Mouse (Mus musculus) lung, postnatal 36 days (tissue): ENCODE data around the gene AF067061.
"Not testable (repeated sequence)": the region's sequence is repeated elsewhere in the genome, so short reads cannot be mapped to it uniquely, and the experiment has no call there.

ENCODE experiments used
- DNase-seq: peaks from one replicate; pipeline ENCODE4 v3.0.0; 2022; ENCODE audit warnings: mixed read lengths

Gene AF067061

DNA sequence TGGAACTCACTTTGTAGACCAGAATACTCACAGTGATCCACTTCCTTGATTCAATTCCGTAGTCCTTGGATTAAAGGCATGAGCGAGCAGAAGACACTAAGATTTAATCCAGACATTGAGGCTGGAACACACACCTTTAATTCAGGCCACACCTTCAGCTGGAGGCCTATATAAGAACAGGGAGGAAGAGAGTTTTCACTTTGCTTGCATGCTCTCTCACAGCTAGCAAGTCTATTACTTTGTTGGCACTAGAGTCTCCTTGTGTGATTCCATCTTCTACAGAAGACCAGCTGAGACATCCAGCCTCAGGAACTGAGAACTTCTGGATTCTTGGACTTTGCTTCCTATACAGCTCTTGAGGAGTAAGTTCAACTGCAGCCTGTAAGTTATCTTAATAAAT lies at the start of gene AF067061:
AF067061 (plus strand) TSS at position 245 of the 400 bp plus-strand sequence.
- not testable (repeated sequence) for DNase-seq

DNA sequence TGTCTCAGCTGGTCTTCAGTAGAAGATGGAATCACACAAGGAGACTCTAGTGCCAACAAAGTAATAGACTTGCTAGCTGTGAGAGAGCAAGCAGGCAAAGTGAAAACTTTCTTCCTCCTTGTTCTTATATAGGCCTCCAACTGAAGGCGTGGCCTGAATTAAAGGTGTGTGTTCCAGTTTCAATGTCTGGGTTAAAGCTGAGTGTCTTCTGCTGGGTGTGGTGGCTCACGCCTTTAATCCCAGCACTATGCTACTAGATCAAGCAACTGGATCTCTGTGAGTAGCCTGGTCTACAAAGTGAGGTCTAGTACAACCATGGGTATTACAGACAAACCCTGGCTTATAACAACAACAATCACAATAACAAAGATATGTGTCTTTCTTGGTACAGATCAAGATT lies 47.1 kb upstream of the AF067061 start, which contains the start of gene Gm21762:
Gm21762 (minus strand) TSS at position 101 of the 400 bp plus-strand sequence.
- DNase-seq: not testable (repeated sequence)

DNA sequence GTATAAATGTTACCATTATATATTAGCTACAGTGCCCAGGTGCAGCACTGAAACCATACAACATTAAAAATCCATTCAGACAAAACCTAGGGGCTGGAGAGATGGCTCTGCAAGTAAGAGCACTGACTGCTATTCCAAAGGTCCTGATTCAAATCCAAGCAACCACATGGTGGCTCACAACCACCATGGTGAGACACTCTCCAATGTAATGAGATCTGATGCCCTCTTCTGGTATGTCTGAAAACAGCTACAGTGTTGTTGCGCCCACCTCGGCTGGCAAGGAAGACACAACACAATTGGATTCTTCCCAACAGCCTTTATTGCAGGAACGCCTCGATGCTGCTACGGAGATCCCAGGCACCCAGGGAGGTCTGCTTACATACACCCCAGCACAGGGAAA lies 42.0 kb upstream of the AF067061 start:
- DNase-seq: not testable (repeated sequence)

GRCm38 (mm10) chr13:120223012-120223659 lies 39.8 kb upstream of the AF067061 start:
- DNase-seq: not testable (repeated sequence)

GRCm38 (mm10) chr13:120231798-120232197 lies 31.1 kb upstream of the AF067061 start:
- DNase-seq: not testable (repeated sequence)

DNA sequence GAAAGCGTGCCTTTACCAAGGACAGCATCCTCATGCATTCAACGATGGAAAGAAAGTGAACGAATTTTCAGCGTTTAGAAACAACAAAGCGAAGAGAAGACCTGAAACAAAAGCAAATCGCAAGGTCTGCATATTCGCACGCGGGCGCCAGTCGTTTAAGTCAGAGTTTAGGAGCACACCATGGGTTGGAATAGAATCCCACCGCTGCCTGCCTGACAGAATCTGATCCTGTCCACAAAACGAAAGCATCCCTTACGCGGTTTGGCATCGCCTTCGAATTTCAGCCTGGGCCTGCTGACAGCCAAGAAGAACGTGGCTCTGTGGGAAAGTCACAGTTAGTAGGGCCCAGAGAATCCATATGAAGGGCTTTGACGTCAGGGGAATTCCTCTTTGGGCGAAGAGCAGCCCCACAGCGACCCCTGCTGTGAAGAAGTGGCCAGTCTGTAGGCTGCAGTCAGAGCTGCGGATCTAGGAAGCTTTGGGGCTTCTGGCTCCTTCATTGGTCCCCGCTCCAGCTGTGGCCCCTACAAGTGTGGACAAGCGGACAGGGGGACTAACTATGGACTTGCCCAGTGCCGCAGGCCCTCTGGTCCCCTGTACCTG lies 30.4 kb upstream of the AF067061 start:
- not testable (repeated sequence) for DNase-seq

- DNase-seq: not testable (repeated sequence)
Measured at GRCm38 (mm10) chr13:120238811-120239210, 24.1 kb upstream of the AF067061 start, which contains the start of gene Gm21731. Gene Gm21731, plus strand, starts transcription at chr13:120239111.

- not testable (repeated sequence) for DNase-seq
Measured at GRCm38 (mm10) chr13:120251208-120251924, 11.5 kb upstream of the AF067061 start.

GRCm38 (mm10) chr13:120258817-120259658 lies 3.9 kb upstream of the AF067061 start:
- DNase-seq: not testable (repeated sequence)

GRCm38 (mm10) chr13:120259718-120260117 lies 3.2 kb upstream of the AF067061 start:
- not testable (repeated sequence) for DNase-seq

GRCm38 (mm10) chr13:120277837-120278236 lies 14.9 kb downstream of the AF067061 start:
- not testable (repeated sequence) for DNase-seq

GRCm38 (mm10) chr13:120278784-120279183 lies 15.9 kb downstream of the AF067061 start:
- no peak for DNase-seq

DNA sequence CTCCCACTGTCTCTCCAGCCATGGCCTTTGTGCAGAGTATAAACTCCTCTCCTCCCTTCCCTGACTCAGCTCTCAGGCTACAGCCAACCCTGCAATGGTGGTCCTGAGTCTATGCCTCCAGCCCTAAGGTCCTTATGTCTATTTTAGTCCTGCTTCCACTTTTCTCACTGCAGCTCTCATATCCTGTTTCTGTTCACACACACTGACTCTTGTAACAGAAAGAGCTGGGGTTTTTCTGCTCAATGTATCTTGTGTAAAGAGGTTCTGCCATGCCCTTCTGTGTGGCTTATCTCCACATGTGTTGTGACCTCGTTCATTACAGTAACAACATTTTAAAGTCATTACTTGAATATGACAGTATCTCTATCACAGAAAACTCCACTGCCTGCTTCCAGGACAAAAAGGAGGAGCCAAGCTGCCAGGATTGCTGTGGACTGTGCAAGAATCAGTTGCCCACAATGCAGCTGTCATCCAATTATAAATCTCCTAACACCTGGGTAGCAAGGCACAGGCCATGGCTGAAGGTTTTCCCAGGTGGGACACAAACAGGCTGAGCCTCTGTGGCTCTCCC lies 36.5 kb downstream of the AF067061 start:
- DNase-seq: no peak

- peak; percentile 35 for DNase-seq
Measured at GRCm38 (mm10) chr13:120299991-120300442, 37.1 kb downstream of the AF067061 start, which contains the start of gene BC147527. Gene BC147527, plus strand, starts transcription at chr13:120300392.

- no peak for DNase-seq
Measured at GRCm38 (mm10) chr13:120300853-120301252, 37.9 kb downstream of the AF067061 start.

GRCm38 (mm10) chr13:120310749-120311148 lies 47.8 kb downstream of the AF067061 start:
- DNase-seq: peak; percentile 35

DNA sequence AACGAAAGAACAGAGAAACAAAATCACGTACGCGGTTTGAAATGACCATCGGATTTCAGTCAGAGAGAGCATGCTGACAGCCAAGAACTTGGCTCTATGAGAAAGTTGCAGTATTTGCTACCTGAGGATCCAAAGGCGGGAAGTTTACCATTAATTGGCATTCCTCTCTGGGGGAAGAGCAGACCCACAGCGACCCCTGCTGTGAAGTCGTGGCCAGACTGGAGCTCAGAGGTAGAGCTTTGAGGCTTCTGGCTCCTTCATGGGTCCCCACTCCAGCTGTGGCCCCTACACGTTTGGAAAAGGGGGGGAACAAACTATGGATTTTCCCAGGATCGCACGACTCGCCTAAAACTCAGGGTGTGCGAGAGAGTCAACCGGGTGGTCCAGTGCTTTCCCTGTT lies 50.7 kb downstream of the AF067061 start:
- DNase-seq: no peak
